Mouse (Mus musculus) CH12.LX (cell line): ENCODE data around the gene Cog1. TPM values are rescaled to one million over a fixed set of nuclear protein-coding genes. Genes with fewer than 3 reads are reported as not detected.
A peak's percentile ranks its signal among the peaks of the same experiment; 100 is the strongest.

Experiments
- DNase-seq: peaks from one replicate; pipeline ENCODE4 v3.0.0-alpha.2; 2013; ENCODE audit errors: extremely low read depth
- H3K27ac ChIP-seq: 2 replicates; pipeline ENCODE4 v1.5.1; 2012; ENCODE audit warnings: low read depth, mild to moderate bottlenecking, control low read depth, moderate library complexity; ENCODE audit not compliant: insufficient read depth
- H3K27me3 ChIP-seq: replicated peaks from 2 replicates; pipeline ENCODE3; 2012; ENCODE audit warnings: inconsistent platforms
- H3K36me3 ChIP-seq, 2 experiments: replicated peaks in 1 of 2; 2 replicates each; pipeline versions ENCODE3 to v1.6.1; 2012; ENCODE audit warnings: inconsistent platforms in 1 of 2, low read length in 1 of 2, mild to moderate bottlenecking in 1 of 2, mixed read lengths in 1 of 2, moderate library complexity in 1 of 2; ENCODE audit not compliant: control insufficient read depth in 1 of 2, insufficient read depth in 1 of 2
- H3K4me1 ChIP-seq, 2 experiments: 2 replicates each; pipeline ENCODE4 v1.6.1; 2012; ENCODE audit warnings: inconsistent platforms in 1 of 2, moderate library complexity in 1 of 2; ENCODE audit not compliant: insufficient read depth in 2 of 2, control insufficient read depth in 1 of 2
- H3K4me2 ChIP-seq: 2 replicates; pipeline ENCODE4 v1.6.1; 2012; ENCODE audit warnings: low read depth, mild to moderate bottlenecking, control low read depth; ENCODE audit not compliant: poor library complexity, insufficient read depth, severe bottlenecking
- H3K4me3 ChIP-seq, 3 experiments: fragments of 150-350 bp in 1 of 3; sonication (generic) in 1 of 3; replicated peaks in 1 of 3; 2 replicates each; pipeline versions ENCODE3 to v1.5.1; 2011 to 2012; ENCODE audit warnings: low read depth in 2 of 3, low read length in 2 of 3, mild to moderate bottlenecking in 2 of 3, moderate library complexity in 2 of 3, control low read depth in 1 of 3, improper control_type of control experiment in 1 of 3, inconsistent platforms in 1 of 3, mixed read lengths in 1 of 3; ENCODE audit not compliant: poor library complexity in 1 of 3
- H3K79me2 ChIP-seq: replicated peaks from 2 replicates; pipeline ENCODE4 v1.6.1; 2012; ENCODE audit warnings: mild to moderate bottlenecking, moderate library complexity; ENCODE audit not compliant: control insufficient read depth, poor library complexity, insufficient read depth, severe bottlenecking; ENCODE audit errors: extremely low read depth
- H3K9ac ChIP-seq: 2 replicates; pipeline ENCODE4 v1.6.1; 2012; ENCODE audit warnings: low read depth, mild to moderate bottlenecking, control low read depth, moderate library complexity; ENCODE audit not compliant: insufficient read depth
- H3K9me3 ChIP-seq: replicated peaks from 2 replicates; pipeline ENCODE3; 2012; ENCODE audit warnings: low read length, inconsistent platforms, mixed read lengths
- CHD1 ChIP-seq: IDR thresholded peaks from 2 replicates; pipeline ENCODE4 v1.6.1; 2012; ENCODE audit warnings: low read depth, low read length, improper control_type of control experiment, inconsistent platforms
- CTCF ChIP-seq, 2 experiments: IDR thresholded peaks in 1 of 2; conservative IDR thresholded peaks in 1 of 2; 2 replicates each; pipeline ENCODE4 v1.5.1; 2011 to 2012; ENCODE audit warnings: low read depth in 2 of 2, low read length in 2 of 2, improper control_type of control experiment in 1 of 2, inconsistent platforms in 1 of 2, mild to moderate bottlenecking in 1 of 2, moderate library complexity in 1 of 2
- ETS1 ChIP-seq: conservative IDR thresholded peaks from 2 replicates; pipeline ENCODE4 v1.6.1; 2012; ENCODE audit warnings: low read depth, mild to moderate bottlenecking, inconsistent platforms, low read length, improper control_type of control experiment, moderate library complexity
- GABPA ChIP-seq: IDR thresholded peaks from 2 replicates; pipeline ENCODE4 v1.6.1; 2012; ENCODE audit warnings: low read depth, low read length, improper control_type of control experiment, inconsistent platforms; ENCODE audit not compliant: insufficient replicate concordance
- HCFC1 ChIP-seq: IDR thresholded peaks from 2 replicates; pipeline ENCODE4 v1.6.1; 2012; ENCODE audit warnings: low read depth, mild to moderate bottlenecking, inconsistent platforms, low read length, improper control_type of control experiment
- JUN ChIP-seq: IDR thresholded peaks from 2 replicates; pipeline ENCODE4 v1.6.1; 2011; ENCODE audit warnings: low read depth, mild to moderate bottlenecking, low read length, improper control_type of control experiment, moderate library complexity; ENCODE audit not compliant: insufficient read depth
- JUND ChIP-seq: conservative IDR thresholded peaks from 2 replicates; pipeline ENCODE4 v1.6.1; 2011; ENCODE audit warnings: low read depth, low read length, improper control_type of control experiment
- KAT2A ChIP-seq: IDR thresholded peaks from 2 replicates; pipeline ENCODE4 v1.6.1; 2012; ENCODE audit warnings: low read length, improper control_type of control experiment, inconsistent platforms; ENCODE audit not compliant: insufficient replicate concordance
- MAX ChIP-seq: IDR thresholded peaks from 2 replicates; pipeline ENCODE4 v1.6.1; 2011; ENCODE audit warnings: low read length, improper control_type of control experiment
- MAZ ChIP-seq: IDR thresholded peaks from 2 replicates; pipeline ENCODE4 v1.6.1; 2012; ENCODE audit warnings: low read depth, mild to moderate bottlenecking, inconsistent platforms, low read length, improper control_type of control experiment, moderate library complexity
- MEF2A ChIP-seq: IDR thresholded peaks from 2 replicates; pipeline ENCODE4 v1.6.1; 2014; ENCODE audit warnings: low read depth, mild to moderate bottlenecking, inconsistent platforms, low read length, improper control_type of control experiment, borderline replicate concordance
- MXI1 ChIP-seq: IDR thresholded peaks from 2 replicates; pipeline ENCODE4 v1.6.1; 2011; ENCODE audit warnings: mild to moderate bottlenecking, low read depth, low read length, improper control_type of control experiment
- MYC ChIP-seq: IDR thresholded peaks from 2 replicates; pipeline ENCODE4 v1.6.1; 2011; ENCODE audit warnings: low read depth, mild to moderate bottlenecking, improper control_type of control experiment, low read length
- POLR2A ChIP-seq: IDR thresholded peaks from 2 replicates; pipeline ENCODE4 v1.6.1; 2011; ENCODE audit warnings: low read depth, mild to moderate bottlenecking, improper control_type of control experiment, low read length
- POLR2AphosphoS2 ChIP-seq: IDR thresholded peaks from 2 replicates; pipeline ENCODE4 v1.6.1; 2011; ENCODE audit warnings: low read depth, low read length, improper control_type of control experiment
- RCOR1 ChIP-seq: conservative IDR thresholded peaks from 2 replicates; pipeline ENCODE4 v1.6.1; 2012; ENCODE audit warnings: low read depth, mild to moderate bottlenecking, inconsistent platforms, low read length, improper control_type of control experiment
- SIN3A ChIP-seq: IDR thresholded peaks from 2 replicates; pipeline ENCODE4 v1.6.1; 2012; ENCODE audit warnings: low read length, improper control_type of control experiment, inconsistent platforms
- SMC3 ChIP-seq: IDR thresholded peaks from 2 replicates; pipeline ENCODE4 v1.6.1; 2011; ENCODE audit warnings: low read depth, low read length, improper control_type of control experiment
- USF1 ChIP-seq: IDR thresholded peaks from 2 replicates; pipeline ENCODE4 v1.6.1; 2014; ENCODE audit warnings: low read depth, mild to moderate bottlenecking, inconsistent platforms, low read length, improper control_type of control experiment
- dilution Hi-C: fragments of 300-500 bp; cut with MboI; formaldehyde crosslinking; loops from 2 replicates; pipeline ENCODE4 v1.14.3; 2020; ENCODE audit warnings: low sequenced_read_pairs; ENCODE audit not compliant: extremely low pct_unique_long_range_greater_than_20kb, extremely low pct_ligation_motif_present
- in situ Hi-C: fragments of 300-500 bp; cut with MboI; formaldehyde crosslinking; loops from 3 replicates; pipeline ENCODE4 v1.14.3; 2019; ENCODE audit warnings: low sequenced_read_pairs, low pct_ligation_motif_present, low pct_unique_long_range_greater_than_20kb, mixed read lengths
- polyA plus RNA-seq: library from polyadenylated mRNA; unstranded; fragments of >175 nt; gene quantifications from 2 replicates; pipeline ENCODE4 v1.2.1, GENCODE M21; 2012; ENCODE audit warnings: low read depth; ENCODE audit not compliant: insufficient read length
- total RNA-seq, 2 experiments: library from RNA; depleted of rRNA; stranded (reverse); fragments of 300-350 nt in 1 of 2; fragments of >200 nt in 1 of 2; gene quantifications; 2 replicates each; pipeline ENCODE4 v1.2.3; 2012 to 2014

The Cog1 gene
- total RNA-seq (2012; rRNA removed) = 28.2 and 28.6 TPM in 2 replicates
- 15.4 and 15.8 TPM in 2 replicates for total RNA-seq (2014; rRNA removed)
- polyA plus RNA-seq = 31.5 and 38.6 TPM in 2 replicates

DNA sequence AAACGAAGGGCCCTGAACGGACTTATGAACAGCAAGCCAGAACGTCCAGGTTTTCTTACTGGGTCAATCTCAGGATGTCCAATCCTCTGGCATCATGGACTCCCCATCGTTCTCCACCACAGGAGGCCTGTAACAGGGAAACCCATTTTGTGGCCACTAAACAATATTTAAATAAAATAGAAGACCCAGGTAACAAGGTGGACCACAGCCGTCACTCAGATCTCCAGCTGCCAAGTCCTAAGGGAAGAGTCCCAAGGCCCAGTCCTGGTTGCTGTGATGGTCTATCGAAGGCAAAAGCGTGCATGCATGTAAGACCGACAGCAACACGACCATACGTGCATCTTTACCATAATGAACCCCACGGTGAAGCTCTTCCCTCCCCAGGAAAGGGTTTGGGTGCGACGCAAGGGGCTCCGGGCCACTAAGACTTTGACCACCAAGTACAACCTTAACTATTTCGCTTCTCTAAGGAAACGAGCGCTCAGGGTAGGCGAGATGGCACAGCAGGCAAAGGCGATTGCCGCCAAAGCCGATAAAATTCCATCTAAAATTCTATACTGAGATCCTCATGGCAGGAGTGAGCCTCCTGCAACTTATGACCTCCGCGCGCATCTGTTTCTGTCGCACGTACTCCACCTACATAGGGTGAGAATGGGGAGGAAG is at the start of gene Cog1:
Cog1 (plus strand) TSS at position 480 of the 663 bp plus-strand sequence.
- Histone ChIP-seq H3K9ac (peak within 1 kb of the TSS; percentile 95), H3K4me2 (peak within 1 kb of the TSS; percentile 94), H3K27ac (peak within 1 kb of the TSS; percentile 73), H3K27me3 (peaks cover 2% of the 10 kb centered on the region), H3K4me1 (peaks cover 9 to 28% of the 10 kb centered on the region in 2 experiments; a peak in 3 of 4 replicates), H3K79me2 (no peaks in the 10 kb centered on the region), H3K9me3 (peaks cover 4% of the 10 kb centered on the region), H3K4me3 (peak within 1 kb of the TSS; percentile 76 to 97 (median 95)), H3K36me3 (peaks cover 24 to 27% of the 10 kb centered on the region in 2 experiments)
- no peak for DNase-seq
- dilution Hi-C loops = no loop called here
- TF ChIP-seq KAT2A = no peak
- TF ChIP-seq RCOR1 = no peak
- TF ChIP-seq SIN3A = 0 out of 2 replicates have a peak, but pooled peaks have one; percentile 23
- TF ChIP-seq POLR2A = no peak
- no peak for TF ChIP-seq CTCF (conservative IDR thresholded peaks at IDR 0.05 in 1 of 2, IDR thresholded peaks at IDR 0.05 in 1 of 2; ENCODE audit: low read depth in 2 of 2, low read length in 2 of 2)
- TF ChIP-seq POLR2AphosphoS2 = no peak
- no peak for TF ChIP-seq MEF2A
- no peak for TF ChIP-seq CHD1
- no peak for TF ChIP-seq SMC3
- TF ChIP-seq USF1 = no peak
- no peak for TF ChIP-seq MAZ
- TF ChIP-seq MXI1 = no peak
- no peak for TF ChIP-seq JUND
- TF ChIP-seq MYC = 0 out of 2 replicates have a peak, but pooled peaks have one; percentile 2
- in situ Hi-C loops = no loop called here

GRCm38 (mm10) chr11:113600526-113601245 is 48.3 kb upstream of the Cog1 start:
- in situ Hi-C loops (loop anchor here (10.0 kb wide), 1 partner anchor 106 kb away; no protein-coding TSS in a partner anchor), dilution Hi-C loops (no loop called here)
- Histone ChIP-seq H3K4me2 (no peak overlapping the region), H3K9ac (no peak overlapping the region), H3K27ac (no peak overlapping the region), H3K9me3 (no peaks in the 10 kb centered on the region), H3K79me2 (no peaks in the 10 kb centered on the region), H3K36me3 (no peaks in the 10 kb centered on the region), H3K27me3 (no peaks in the 10 kb centered on the region), H3K4me3 (no peak overlapping the region), H3K4me1 (peaks cover 0 to 8% of the 10 kb centered on the region in 2 experiments; a peak in 2 of 4 replicates)
- no peak for DNase-seq
- TF ChIP-seq ETS1 (no peak), HCFC1 (no peak), JUN (no peak), MAX (no peak), GABPA (no peak), MXI1 (no peak), KAT2A (no peak), MYC (no peak), CHD1 (no peak)
